12 mouse cellular contexts compared by ENCODE assay signal in genomic region chr13:71050646-71051045, GRCm38 (mm10).
DNase-seq lines count a peak whose midpoint lies in the region; ATAC-seq and TF ChIP-seq lines count a peak whose summit lies in the region.
"Had no signal": no experiment of that assay in that cellular context is flagged by ENCODE, and none has a peak within 500 bp of the region (broad histone marks: within the 10 kb centered on the region; RNA-seq: fewer than 3 reads in every experiment).

No protein-coding gene starts in this region.

- H3K27ac ChIP-seq in heart, postnatal 0 days (ENCODE audit: low read depth) = no peak overlapping the region
- H3K27ac ChIP-seq in hindbrain, embryonic 13.5 days = no peak overlapping the region
- H3K27ac ChIP-seq: heart, embryonic 15.5 days; liver, embryonic 12.5 days had no signal

- TF ChIP-seq EP300 in heart, postnatal 0 days (IDR thresholded peaks at IDR 0.05; ENCODE audit: low read depth) = no peak

- no peak for ATAC-seq in heart, postnatal 0 days (ENCODE audit: insufficient read depth, low read depth)
- no peak for ATAC-seq in hindbrain, embryonic 13.5 days (ENCODE audit: low FRiP score)
- ATAC-seq: liver, embryonic 12.5 days had no signal

- 0 out of 2 replicates have a peak overlapping the region, but pooled peaks have one; percentile 2 for H3K4me3 ChIP-seq in heart, postnatal 0 days (ENCODE audit: low read depth, low read length)
- H3K4me3 ChIP-seq in hindbrain, embryonic 13.5 days = no peak overlapping the region
- H3K4me3 ChIP-seq: heart, embryonic 15.5 days; liver, embryonic 12.5 days had no signal

- 40% methylated on average over 13 of the region's 13 CpGs for WGBS in heart, postnatal 0 days
- WGBS in hindbrain, embryonic 13.5 days = 27% methylated on average over 13 of the region's 13 CpGs

- 0 out of 2 replicates have a peak overlapping the region, but pooled peaks have one; percentile 7 for H3K4me2 ChIP-seq in heart, postnatal 0 days (ENCODE audit: low read depth, low read length)
- peak overlapping the region; percentile 25 for H3K4me2 ChIP-seq in hindbrain, embryonic 13.5 days
- H3K4me2 ChIP-seq: heart, embryonic 15.5 days; liver, embryonic 12.5 days had no signal

- H3K36me3 ChIP-seq in heart, postnatal 0 days (replicated peaks; ENCODE audit: control insufficient read depth, insufficient read depth, low read length) = no peaks in the 10 kb centered on the region
- H3K36me3 ChIP-seq in hindbrain, embryonic 13.5 days = no peaks in the 10 kb centered on the region
- H3K36me3 ChIP-seq: heart, embryonic 15.5 days; liver, embryonic 12.5 days had no signal

- H3K4me1 ChIP-seq in heart, postnatal 0 days (ENCODE audit: control insufficient read depth, insufficient read depth) = no peaks in the 10 kb centered on the region
- peaks cover 15% of the 10 kb centered on the region; the same call in 1 of the 2 replicates for H3K4me1 ChIP-seq in hindbrain, embryonic 13.5 days (replicated peaks)
- H3K4me1 ChIP-seq: heart, embryonic 15.5 days; liver, embryonic 12.5 days had no signal

- H3K9ac ChIP-seq in heart, postnatal 0 days (replicated peaks; ENCODE audit: low read depth, low read length) = no peak overlapping the region
- H3K9ac ChIP-seq in hindbrain, embryonic 13.5 days = no peak overlapping the region
- H3K9ac ChIP-seq: heart, embryonic 15.5 days; liver, embryonic 12.5 days had no signal

- no peak for DNase-seq in heart, postnatal 0 days (ENCODE audit: low spot score)
- no peak for DNase-seq in heart, postnatal 4 days
- peak; percentile 24 for DNase-seq in retina, postnatal 1 day
- no peak for DNase-seq in retina, embryonic 14.5 days (ENCODE audit: low spot score)
- no peak for DNase-seq in left cerebral cortex, adult 18-20 months (ENCODE audit: low spot score in 2 of 2)
- DNase-seq in frontal cortex, postnatal 36 days (ENCODE audit: low spot score in 2 of 2) = no peak
- no peak for DNase-seq in thymus, postnatal 4 days
- DNase-seq: cerebellum, adult 11 months; right cerebral cortex, adult 18-20 months had no signal

- no peaks in the 10 kb centered on the region for H3K9me3 ChIP-seq in heart, postnatal 0 days (replicated peaks; ENCODE audit: control insufficient read depth, low read length)
- no peaks in the 10 kb centered on the region for H3K9me3 ChIP-seq in hindbrain, embryonic 13.5 days
- H3K9me3 ChIP-seq: heart, embryonic 15.5 days; liver, embryonic 12.5 days had no signal

- no peak for TF ChIP-seq CTCF in heart, postnatal 0 days (IDR thresholded peaks at IDR 0.05; ENCODE audit: low read depth)

- no peaks in the 10 kb centered on the region for H3K27me3 ChIP-seq in heart, postnatal 0 days (ENCODE audit: control insufficient read depth, insufficient read depth, low read length)
- no peaks in the 10 kb centered on the region for H3K27me3 ChIP-seq in hindbrain, embryonic 13.5 days
- H3K27me3 ChIP-seq: heart, embryonic 15.5 days; liver, embryonic 12.5 days had no signal
